Mouse (Mus musculus): ENCODE data around the gene Rslcan18.
A peak's percentile ranks its signal among the peaks of the same experiment; 100 is the strongest.

DNA sequence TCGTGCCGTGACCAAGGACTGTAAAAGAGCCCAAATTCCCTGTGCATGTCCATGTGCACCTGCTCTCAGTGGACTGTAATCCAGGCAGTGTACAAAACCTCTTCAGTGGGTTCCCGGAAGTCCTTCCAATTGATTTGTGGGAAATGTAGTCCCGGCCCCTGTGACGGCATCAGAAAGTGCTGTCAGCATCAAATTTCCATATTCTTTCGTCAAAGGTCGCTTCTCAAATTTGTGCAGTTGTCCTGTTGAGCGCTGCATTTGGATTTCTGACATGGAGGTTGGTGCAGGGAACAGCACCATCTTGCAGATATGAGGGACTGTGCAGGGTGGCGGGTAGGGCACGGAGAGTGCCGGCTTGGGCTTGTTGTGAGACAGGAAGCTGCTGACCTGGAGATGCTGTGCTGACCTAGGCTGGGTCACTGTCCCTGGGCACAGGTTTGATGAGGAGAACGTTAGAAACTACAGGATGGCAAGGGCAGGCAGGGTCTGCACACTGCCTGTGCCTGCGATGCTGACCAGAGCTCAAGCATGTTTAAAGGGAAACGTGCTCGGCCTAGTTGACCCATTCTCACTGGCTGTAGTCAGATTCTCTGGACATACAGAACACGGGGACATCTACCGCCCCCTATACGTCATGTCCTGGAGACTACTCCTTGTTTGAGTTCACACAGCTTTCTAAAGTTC lies 12.1 kb upstream of the Rslcan18 start:
- TF ChIP-seq CTCF (conservative IDR thresholded peaks at IDR 0.05; ENCODE audit: low read length) (0 out of 2 replicates have a peak, but pooled peaks have one; percentile 2), POU5F1 (IDR thresholded peaks at IDR 0.05; ENCODE audit: borderline replicate concordance, low read length) (no peak)
